21 mouse cellular contexts compared by ENCODE assay signal in genomic region chr12:52618418-52619040, GRCm38 (mm10).
A peak's percentile ranks its signal among the peaks of the same experiment; 100 is the strongest.
DNase-seq lines count a peak whose midpoint lies in the region; ATAC-seq and TF ChIP-seq lines count a peak whose summit lies in the region.
"Had no signal": no experiment of that assay in that cellular context is flagged by ENCODE, and none has a peak within 500 bp of the region (broad histone marks: within the 10 kb centered on the region; RNA-seq: fewer than 3 reads in every experiment).

No protein-coding gene starts in this region.

- 0 out of 2 replicates have a peak, but pooled peaks have one; percentile 26 for TF ChIP-seq CTCF in layer of hippocampus, adult 2 months (conservative IDR thresholded peaks at IDR 0.05)
- TF ChIP-seq CTCF in MEL (IDR thresholded peaks at IDR 0.05 in 2 of 3, conservative IDR thresholded peaks at IDR 0.05 in 1 of 3; ENCODE audit: control insufficient read depth in 1 of 3, insufficient read depth in 1 of 3, low read depth in 2 of 3, low read length in 3 of 3, poor library complexity in 1 of 3, severe bottlenecking in 1 of 3): peak in 1 of 3 experiments; percentile 43; a peak in 2 of 6 replicates

- H3K9ac ChIP-seq in MEL (ENCODE audit: control insufficient read depth, low read depth, low read length, poor library complexity, severe bottlenecking): no peak overlapping the region
- no peak overlapping the region for H3K9ac ChIP-seq in heart, embryonic 12.5 days
- H3K9ac ChIP-seq: embryonic facial prominence, embryonic 15.5 days; heart, embryonic 13.5 days; limb, embryonic 15.5 days; lung, embryonic 14.5 days; midbrain, embryonic 15.5 days had no signal

- no peak for DNase-seq in layer of hippocampus, adult 2 months (ENCODE audit: low spot score in 2 of 2)
- no peak for DNase-seq in layer of hippocampus, adult 18-20 months (ENCODE audit: low spot score in 2 of 2)
- DNase-seq in A20 (ENCODE audit: low read depth, low spot score) (peak; percentile 53), MEL (ENCODE audit: low read depth, low spot score) (peak; percentile 66)
- DNase-seq in naive thymus-derived CD4-positive, alpha-beta T cell, adult 2 months (ENCODE audit: low read depth): peak; percentile 43
- no peak for DNase-seq in right cerebral cortex, adult 18-20 months
- no peak for DNase-seq in retina, embryonic 14.5 days (ENCODE audit: low spot score)
- DNase-seq: adrenal gland, postnatal 36 days; cerebellum, adult 9-10 months; heart, postnatal 4 days; kidney, adult 8-10 months; kidney, postnatal 4 days; lung, embryonic 14.5 days; right cerebral cortex, postnatal 4 days had no signal

- no peaks in the 10 kb centered on the region for H3K79me2 ChIP-seq in MEL (ENCODE audit: control insufficient read depth, insufficient read depth, low read length, poor library complexity)

- peak; percentile 41 for TF ChIP-seq RAD21 in MEL (IDR thresholded peaks at IDR 0.05; ENCODE audit: low read depth, low read length)

- H3K27me3 ChIP-seq in MEL (ENCODE audit: control insufficient read depth in 1 of 2, insufficient read depth in 2 of 2, low read length in 2 of 2): no peaks in the 10 kb centered on the region
- H3K27me3 ChIP-seq in heart, embryonic 12.5 days (replicated peaks): no peaks in the 10 kb centered on the region
- H3K27me3 ChIP-seq: embryonic facial prominence, embryonic 15.5 days; heart, embryonic 13.5 days; limb, embryonic 15.5 days; midbrain, embryonic 15.5 days had no signal

- H3K27ac ChIP-seq in layer of hippocampus, adult 2 months: no peak overlapping the region
- no peak overlapping the region for H3K27ac ChIP-seq in MEL (ENCODE audit: control insufficient read depth, low read depth, low read length)
- no peak overlapping the region for H3K27ac ChIP-seq in heart, embryonic 12.5 days (ENCODE audit: poor library complexity, severe bottlenecking)
- H3K27ac ChIP-seq: embryonic facial prominence, embryonic 15.5 days; forebrain, embryonic 10.5 days; heart, embryonic 13.5 days; limb, embryonic 15.5 days; midbrain, embryonic 15.5 days had no signal

- ATAC-seq in heart, embryonic 12.5 days (ENCODE audit: insufficient number of reproducible peaks, low FRiP score): no peak
- ATAC-seq: hindbrain, embryonic 16.5 days; midbrain, embryonic 15.5 days had no signal

- peaks cover 0 to 34% of the 10 kb centered on the region in 2 experiments; a peak in 2 of 4 replicates for H3K36me3 ChIP-seq in MEL (ENCODE audit: control insufficient read depth in 1 of 2, insufficient read depth in 2 of 2, low read length in 2 of 2)
- no peaks in the 10 kb centered on the region for H3K36me3 ChIP-seq in heart, embryonic 12.5 days
- H3K36me3 ChIP-seq: embryonic facial prominence, embryonic 15.5 days; forebrain, embryonic 10.5 days; heart, embryonic 13.5 days; limb, embryonic 15.5 days; midbrain, embryonic 15.5 days had no signal

- 0 out of 4 replicates have a peak, but pooled peaks of 1 of the 2 experiments have one; percentile 18 for TF ChIP-seq EP300 in MEL (IDR thresholded peaks at IDR 0.05; ENCODE audit: low read depth in 1 of 2, low read length in 2 of 2)

- H3K4me2 ChIP-seq in heart, embryonic 12.5 days: no peak overlapping the region
- H3K4me2 ChIP-seq: embryonic facial prominence, embryonic 15.5 days; heart, embryonic 13.5 days; limb, embryonic 15.5 days; lung, embryonic 14.5 days; midbrain, embryonic 15.5 days had no signal

- 78% methylated on average over 5 of the region's 5 CpGs for WGBS in heart, embryonic 12.5 days

- no peaks in the 10 kb centered on the region for H3K9me3 ChIP-seq in MEL (replicated peaks; ENCODE audit: insufficient read depth, low read length)
- no peaks in the 10 kb centered on the region for H3K9me3 ChIP-seq in heart, embryonic 12.5 days (replicated peaks)
- H3K9me3 ChIP-seq: embryonic facial prominence, embryonic 15.5 days; forebrain, embryonic 10.5 days; heart, embryonic 13.5 days; limb, embryonic 15.5 days; midbrain, embryonic 15.5 days had no signal

- peaks cover 12 to 19% of the 10 kb centered on the region in 2 experiments for H3K4me1 ChIP-seq in MEL (ENCODE audit: control insufficient read depth in 1 of 2, insufficient read depth in 2 of 2, low read length in 2 of 2)
- no peaks in the 10 kb centered on the region for H3K4me1 ChIP-seq in heart, embryonic 12.5 days (replicated peaks)
- H3K4me1 ChIP-seq: embryonic facial prominence, embryonic 15.5 days; heart, embryonic 13.5 days; limb, embryonic 15.5 days; midbrain, embryonic 15.5 days had no signal

- no peak for TF ChIP-seq POLR2A in MEL (IDR thresholded peaks at IDR 0.05; ENCODE audit: control insufficient read depth in 1 of 2, insufficient read depth in 1 of 2, low read depth in 1 of 2, low read length in 2 of 2, poor library complexity in 1 of 2)

- no peak overlapping the region for H3K4me3 ChIP-seq in layer of hippocampus, adult 2 months
- no peak overlapping the region for H3K4me3 ChIP-seq in MEL (ENCODE audit: control insufficient read depth in 1 of 2, insufficient read depth in 1 of 2, low read depth in 2 of 2, low read length in 2 of 2)
- H3K4me3 ChIP-seq in heart, embryonic 12.5 days: no peak overlapping the region
- H3K4me3 ChIP-seq: embryonic facial prominence, embryonic 15.5 days; forebrain, embryonic 10.5 days; heart, embryonic 13.5 days; limb, embryonic 15.5 days; midbrain, embryonic 15.5 days had no signal

TF ChIP-seq in MEL, 35 proteins besides CTCF, POLR2A, EP300 and RAD21:
- TF ChIP-seq MXI1 (IDR thresholded peaks at IDR 0.05; ENCODE audit: low read depth, low read length) (no peak), ZNF384 (IDR thresholded peaks at IDR 0.05; ENCODE audit: low read depth, low read length) (peak; percentile 91), ZKSCAN1 (IDR thresholded peaks at IDR 0.05; ENCODE audit: low read depth, low read length) (0 out of 2 replicates have a peak, but pooled peaks have one; percentile 33), ZC3H11A (IDR thresholded peaks at IDR 0.05; ENCODE audit: low read depth, low read length) (peak; percentile 32; the same call in 1 of the 2 replicates), USF2 (IDR thresholded peaks at IDR 0.05; ENCODE audit: borderline replicate concordance in 1 of 2, insufficient read depth in 1 of 2, low read depth in 1 of 2, low read length in 2 of 2) (no peak), SMC3 (IDR thresholded peaks at IDR 0.05; ENCODE audit: low read depth, low read length) (peak; percentile 36; the same call in 1 of the 2 replicates), TBP (IDR thresholded peaks at IDR 0.05; ENCODE audit: low read depth, low read length) (peak; percentile 97), ETS1 (IDR thresholded peaks at IDR 0.05; ENCODE audit: low read depth, low read length) (0 out of 2 replicates have a peak, but pooled peaks have one; percentile 13)
TF ChIP-seq in MEL: peak in this region for 6.

Comparison
In these comparisons a context has a peak if more than half of its experiments do, and no peak if none do; other contexts are left out.
1. DNase-seq: peak in A20 (single experiment), MEL (single experiment) and naive thymus-derived CD4-positive, alpha-beta T cell, adult 2 months (single experiment); none in layer of hippocampus, adult 2 months (0 of 2), layer of hippocampus, adult 18-20 months (0 of 2), right cerebral cortex, adult 18-20 months (single experiment) and retina, embryonic 14.5 days (single experiment).